Mouse (Mus musculus): Measurements from ENCODE around the gene Pard3. TPM values are rescaled to one million over a fixed set of nuclear protein-coding genes. Genes with fewer than 3 reads are reported as not detected.

The Pard3 gene
- polyA plus RNA-seq, 1 experiment from 2014 or later: 25.2 TPM

- Histone ChIP-seq H3K4me3 (peak overlapping the region; percentile 37; the same call in 1 of the 2 replicates), H3K27ac (peak overlapping the region; percentile 71), H3K36me3 (no peaks in the 10 kb centered on the region), H3K27me3 (ENCODE audit: insufficient read depth, poor library complexity, severe bottlenecking) (no peaks in the 10 kb centered on the region), H3K4me1 (peaks cover 96% of the 10 kb centered on the region), H3K9me3 (no peaks in the 10 kb centered on the region)
- no peak for DNase-seq (ENCODE audit: low spot score)
- WGBS: 37% methylated on average over 11 of the region's 11 CpGs
These were observed 62.3 kb downstream of the Pard3 start for GRCm38 (mm10) chr8:127125686-127126683.

- Histone ChIP-seq H3K27me3 (ENCODE audit: insufficient read depth, poor library complexity, severe bottlenecking) (no peaks in the 10 kb centered on the region), H3K36me3 (no peaks in the 10 kb centered on the region), H3K4me3 (no peak overlapping the region), H3K9me3 (no peaks in the 10 kb centered on the region), H3K27ac (peak overlapping the region; percentile 65), H3K4me1 (peaks cover 84% of the 10 kb centered on the region)
- WGBS: 47% methylated on average over 8 of the region's 8 CpGs
- DNase-seq (ENCODE audit: low spot score): no peak
These were observed 65.2 kb downstream of the Pard3 start for GRCm38 (mm10) chr8:127128781-127129396.

- DNase-seq (ENCODE audit: low spot score): no peak
- WGBS: 71% methylated on average over 5 of the region's 5 CpGs
- Histone ChIP-seq H3K27me3 (ENCODE audit: insufficient read depth, poor library complexity, severe bottlenecking) (no peaks in the 10 kb centered on the region), H3K36me3 (no peaks in the 10 kb centered on the region), H3K9me3 (no peaks in the 10 kb centered on the region), H3K27ac (no peak overlapping the region), H3K4me1 (peaks cover 78% of the 10 kb centered on the region), H3K4me3 (no peak overlapping the region)
These were observed 70.6 kb downstream of the Pard3 start for GRCm38 (mm10) chr8:127134327-127134726.

GRCm38 (mm10) chr8:127136201-127136600, 72.5 kb downstream of the Pard3 start:
- Histone ChIP-seq H3K27ac (no peak overlapping the region), H3K4me3 (no peak overlapping the region), H3K4me1 (peaks cover 59% of the 10 kb centered on the region), H3K9me3 (no peaks in the 10 kb centered on the region), H3K27me3 (ENCODE audit: insufficient read depth, poor library complexity, severe bottlenecking) (no peaks in the 10 kb centered on the region), H3K36me3 (no peaks in the 10 kb centered on the region)
- WGBS: 83% methylated on average over 2 of the region's 2 CpGs
- DNase-seq (ENCODE audit: low spot score): no peak

- H3K9me3 ChIP-seq: no peaks in the 10 kb centered on the region
- peaks cover 54% of the 10 kb centered on the region for H3K4me1 ChIP-seq
- H3K27ac ChIP-seq: peak overlapping the region; percentile 11; the same call in 1 of the 2 replicates
- WGBS: 86% methylated on average over 2 of the region's 2 CpGs
- H3K36me3 ChIP-seq: no peaks in the 10 kb centered on the region
- no peak overlapping the region for H3K4me3 ChIP-seq
- H3K27me3 ChIP-seq (ENCODE audit: insufficient read depth, poor library complexity, severe bottlenecking): no peaks in the 10 kb centered on the region
- no peak for DNase-seq (ENCODE audit: low spot score)
These were observed 73.1 kb downstream of the Pard3 start for GRCm38 (mm10) chr8:127136781-127137180.

GRCm38 (mm10) chr8:127139154-127139553, 75.5 kb downstream of the Pard3 start:
- Histone ChIP-seq H3K27ac (no peak overlapping the region), H3K4me1 (peaks cover 59% of the 10 kb centered on the region), H3K4me3 (no peak overlapping the region), H3K27me3 (ENCODE audit: insufficient read depth, poor library complexity, severe bottlenecking) (no peaks in the 10 kb centered on the region), H3K9me3 (no peaks in the 10 kb centered on the region), H3K36me3 (no peaks in the 10 kb centered on the region)
- peak; percentile 84 for DNase-seq (ENCODE audit: low spot score)
- 26% methylated on average over 1 of the region's 1 CpGs for WGBS

GRCm38 (mm10) chr8:127140945-127141344, 77.3 kb downstream of the Pard3 start:
- Histone ChIP-seq H3K4me1 (peaks cover 63% of the 10 kb centered on the region), H3K4me3 (no peak overlapping the region), H3K27ac (no peak overlapping the region), H3K36me3 (no peaks in the 10 kb centered on the region), H3K9me3 (no peaks in the 10 kb centered on the region), H3K27me3 (ENCODE audit: insufficient read depth, poor library complexity, severe bottlenecking) (no peaks in the 10 kb centered on the region)
- whole genome bisulfite sequencing: 95% methylated on average over 2 of the region's 2 CpGs
- no peak for DNase-seq (ENCODE audit: low spot score)

GRCm38 (mm10) chr8:127143641-127144040, 79.9 kb downstream of the Pard3 start:
- no peaks in the 10 kb centered on the region for H3K9me3 ChIP-seq
- no peak for DNase-seq (ENCODE audit: low spot score)
- no peak overlapping the region for H3K4me3 ChIP-seq
- H3K4me1 ChIP-seq: peaks cover 56% of the 10 kb centered on the region
- WGBS: 25% methylated on average over 7 of the region's 7 CpGs
- no peaks in the 10 kb centered on the region for H3K36me3 ChIP-seq
- H3K27me3 ChIP-seq (ENCODE audit: insufficient read depth, poor library complexity, severe bottlenecking): no peaks in the 10 kb centered on the region
- no peak overlapping the region for H3K27ac ChIP-seq

- DNase-seq (ENCODE audit: low spot score): no peak
- no peak overlapping the region for H3K4me3 ChIP-seq
- no peaks in the 10 kb centered on the region for H3K9me3 ChIP-seq
- 36% methylated on average over 4 of the region's 4 CpGs for WGBS
- H3K4me1 ChIP-seq: peaks cover 59% of the 10 kb centered on the region
- H3K27me3 ChIP-seq (ENCODE audit: insufficient read depth, poor library complexity, severe bottlenecking): no peaks in the 10 kb centered on the region
- no peak overlapping the region for H3K27ac ChIP-seq
- H3K36me3 ChIP-seq: no peaks in the 10 kb centered on the region
These were observed 80.9 kb downstream of the Pard3 start for GRCm38 (mm10) chr8:127144562-127144961.

- WGBS: 27% methylated on average over 4 of the region's 4 CpGs
- Histone ChIP-seq H3K4me3 (no peak overlapping the region), H3K9me3 (no peaks in the 10 kb centered on the region), H3K27ac (no peak overlapping the region), H3K4me1 (peaks cover 64% of the 10 kb centered on the region), H3K36me3 (no peaks in the 10 kb centered on the region), H3K27me3 (ENCODE audit: insufficient read depth, poor library complexity, severe bottlenecking) (no peaks in the 10 kb centered on the region)
- no peak for DNase-seq (ENCODE audit: low spot score)
These were observed 81.4 kb downstream of the Pard3 start for GRCm38 (mm10) chr8:127145135-127145534.

GRCm38 (mm10) chr8:127146055-127146454, 82.4 kb downstream of the Pard3 start:
- H3K27ac ChIP-seq: 0 out of 2 replicates have a peak overlapping the region, but pooled peaks have one; percentile 16
- H3K9me3 ChIP-seq: no peaks in the 10 kb centered on the region
- H3K36me3 ChIP-seq: no peaks in the 10 kb centered on the region
- 39% methylated on average over 4 of the region's 4 CpGs for WGBS
- no peak overlapping the region for H3K4me3 ChIP-seq
- DNase-seq (ENCODE audit: low spot score): no peak
- H3K27me3 ChIP-seq (ENCODE audit: insufficient read depth, poor library complexity, severe bottlenecking): no peaks in the 10 kb centered on the region
- peaks cover 73% of the 10 kb centered on the region for H3K4me1 ChIP-seq

- H3K4me3 ChIP-seq: no peak overlapping the region
- H3K36me3 ChIP-seq: no peaks in the 10 kb centered on the region
- H3K27me3 ChIP-seq (ENCODE audit: insufficient read depth, poor library complexity, severe bottlenecking): no peaks in the 10 kb centered on the region
- H3K9me3 ChIP-seq: no peaks in the 10 kb centered on the region
- WGBS: 60% methylated on average over 7 of the region's 7 CpGs
- DNase-seq (ENCODE audit: low spot score): no peak
- H3K27ac ChIP-seq: no peak overlapping the region
- H3K4me1 ChIP-seq: peaks cover 68% of the 10 kb centered on the region
These were observed 85.1 kb downstream of the Pard3 start for GRCm38 (mm10) chr8:127148821-127149220.

- WGBS: 64% methylated on average over 4 of the region's 4 CpGs
- H3K4me1 ChIP-seq: peaks cover 54% of the 10 kb centered on the region
- no peak for DNase-seq (ENCODE audit: low spot score)
These were observed 87.0 kb downstream of the Pard3 start for GRCm38 (mm10) chr8:127150645-127151044.

More at GRCm38 (mm10) chr8:127150645-127151044, 87.0 kb downstream of the Pard3 start:
- Histone ChIP-seq H3K4me3 (no peak overlapping the region), H3K27me3 (ENCODE audit: insufficient read depth, poor library complexity, severe bottlenecking) (no peaks in the 10 kb centered on the region), H3K9me3 (no peaks in the 10 kb centered on the region), H3K27ac (0 out of 2 replicates have a peak overlapping the region, but pooled peaks have one; percentile 25), H3K36me3 (no peaks in the 10 kb centered on the region)
